Mouse (Mus musculus): Measurements from ENCODE around the gene Tpra1. TPM values are rescaled to one million over a fixed set of nuclear protein-coding genes. Genes with fewer than 3 reads are reported as not detected.

Gene Tpra1
- polyA plus RNA-seq, 1 experiment from 2014 or later: 65.1 TPM

DNA sequence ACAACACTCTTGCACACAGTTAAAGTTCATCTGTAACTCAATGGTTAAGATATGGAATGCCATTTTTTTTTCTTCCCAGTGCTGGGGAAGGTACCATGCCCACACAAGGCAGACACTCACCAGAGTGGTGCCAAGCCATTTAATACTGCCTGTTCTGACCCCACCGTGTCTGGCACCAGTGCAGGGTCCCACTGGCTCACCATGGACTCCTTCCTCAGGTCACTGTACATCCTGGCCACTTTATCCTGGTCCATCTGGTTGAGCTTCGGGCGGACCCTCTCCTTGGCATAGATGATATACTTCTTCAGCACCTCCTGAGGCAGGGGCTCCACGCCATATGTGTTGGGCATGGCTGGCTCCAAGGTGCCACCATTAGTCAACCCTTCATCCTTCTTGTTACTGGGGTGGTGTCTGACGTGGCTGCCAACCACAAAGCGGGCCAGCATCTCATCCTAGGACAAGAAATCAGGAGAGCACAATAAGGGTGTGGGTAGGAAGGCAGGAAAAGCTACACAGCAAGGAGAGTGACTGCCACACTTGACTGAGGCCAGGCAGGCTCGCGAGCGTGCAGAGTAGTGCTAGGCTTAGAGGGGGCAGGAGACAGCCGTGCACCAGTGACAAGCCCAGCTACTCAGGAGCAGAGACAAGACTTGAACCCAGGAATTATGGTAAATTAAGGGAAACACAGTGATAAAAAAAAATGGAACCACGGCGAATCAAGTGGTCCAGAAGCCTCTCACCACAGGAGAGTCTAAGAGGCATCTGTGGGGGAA lies 16.2 kb upstream of the Tpra1 start:
- H3K4me1 ChIP-seq (ENCODE audit: control insufficient read depth, insufficient read depth, low read length): no peaks in the 10 kb centered on the region
- H3K4me2 ChIP-seq (ENCODE audit: low read depth, low read length): no peak overlapping the region
- H3K36me3 ChIP-seq (ENCODE audit: control insufficient read depth, insufficient read depth, low read length): peaks cover 37% of the 10 kb centered on the region
- no peak overlapping the region for H3K9ac ChIP-seq (ENCODE audit: low read length)
- no peak for ATAC-seq (ENCODE audit: insufficient read depth, low FRiP score)
- H3K4me3 ChIP-seq (replicated peaks; ENCODE audit: low read length): no peak overlapping the region
- H3K27me3 ChIP-seq (ENCODE audit: control insufficient read depth, insufficient read depth, low read length): no peaks in the 10 kb centered on the region
- H3K27ac ChIP-seq (ENCODE audit: low read length): no peak overlapping the region
- H3K9me3 ChIP-seq (replicated peaks; ENCODE audit: control insufficient read depth, low read length): no peaks in the 10 kb centered on the region
- WGBS: 94% methylated on average over 12 of the region's 12 CpGs

DNA sequence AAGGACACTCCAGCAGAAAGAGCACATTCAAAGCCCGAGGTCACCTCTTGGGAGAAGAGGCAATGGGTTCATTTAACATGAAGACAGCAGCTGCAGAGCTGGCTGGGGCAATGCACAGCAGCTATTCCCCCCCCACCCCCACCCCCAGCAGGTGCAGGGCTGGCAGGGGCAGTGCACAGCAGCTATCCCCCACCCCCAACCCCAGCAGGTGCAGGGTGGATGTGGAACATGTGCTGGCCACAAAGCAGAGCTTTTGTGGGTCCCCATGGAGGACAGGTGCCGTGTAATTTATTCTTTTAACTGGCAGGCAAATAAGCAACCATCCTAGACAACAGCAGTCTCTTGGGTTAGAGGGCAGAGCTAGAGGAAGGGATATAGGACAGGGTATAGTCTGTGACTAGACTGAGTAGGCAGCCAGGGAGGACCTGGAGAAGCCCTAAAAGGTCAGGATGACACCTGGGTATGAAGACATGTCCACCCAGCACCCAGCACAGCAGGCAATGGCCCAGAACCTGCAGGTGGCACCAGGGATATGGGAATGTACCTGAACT lies 15.6 kb upstream of the Tpra1 start:
- H3K4me2 ChIP-seq (ENCODE audit: low read depth, low read length): no peak overlapping the region
- peaks cover 38% of the 10 kb centered on the region for H3K36me3 ChIP-seq (ENCODE audit: control insufficient read depth, insufficient read depth, low read length)
- no peaks in the 10 kb centered on the region for H3K4me1 ChIP-seq (ENCODE audit: control insufficient read depth, insufficient read depth, low read length)
- H3K9ac ChIP-seq (ENCODE audit: low read length): no peak overlapping the region
- no peak overlapping the region for H3K4me3 ChIP-seq (replicated peaks; ENCODE audit: low read length)
- H3K27ac ChIP-seq (ENCODE audit: low read length): no peak overlapping the region
- H3K27me3 ChIP-seq (ENCODE audit: control insufficient read depth, insufficient read depth, low read length): no peaks in the 10 kb centered on the region
- WGBS: 83% methylated on average over 2 of the region's 2 CpGs
- H3K9me3 ChIP-seq (replicated peaks; ENCODE audit: control insufficient read depth, low read length): no peaks in the 10 kb centered on the region
- no peak for ATAC-seq (ENCODE audit: insufficient read depth, low FRiP score)

DNA sequence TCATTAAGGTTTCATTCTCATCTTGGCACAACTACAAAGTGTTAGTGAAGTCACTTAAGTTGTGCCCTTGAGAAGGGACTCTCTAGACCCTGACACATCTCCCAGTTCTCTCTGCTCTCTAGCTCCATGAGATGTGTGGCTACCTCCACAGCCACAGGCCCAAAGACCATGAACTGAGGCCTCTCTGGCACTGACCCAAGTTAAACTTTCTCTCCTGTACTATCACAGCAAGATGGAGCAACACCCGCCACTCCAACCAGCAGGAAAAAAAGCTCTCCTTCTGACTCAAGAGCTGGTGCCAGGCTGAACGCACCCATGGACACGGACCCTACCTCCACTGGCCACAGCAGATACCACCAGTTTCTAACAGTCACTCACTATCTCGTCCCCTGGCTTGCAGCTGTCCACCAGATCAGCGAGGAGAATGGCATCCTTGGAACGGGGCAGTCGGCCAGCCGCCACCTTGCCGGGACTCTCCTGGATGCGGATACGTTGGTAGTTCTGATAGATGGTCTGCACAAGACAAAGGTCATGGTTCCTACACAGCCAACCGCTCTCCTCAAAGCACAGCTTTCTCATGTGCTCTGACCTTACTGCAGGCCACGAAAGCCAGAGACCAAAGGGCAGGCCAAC lies 12.5 kb upstream of the Tpra1 start:
- 87% methylated on average over 13 of the region's 13 CpGs for WGBS
- no peaks in the 10 kb centered on the region for H3K27me3 ChIP-seq (ENCODE audit: control insufficient read depth, insufficient read depth, low read length)
- H3K36me3 ChIP-seq (ENCODE audit: control insufficient read depth, insufficient read depth, low read length): peaks cover 53% of the 10 kb centered on the region
- H3K27ac ChIP-seq (ENCODE audit: low read length): no peak overlapping the region
- no peak overlapping the region for H3K4me2 ChIP-seq (ENCODE audit: low read depth, low read length)
- no peak overlapping the region for H3K9ac ChIP-seq (ENCODE audit: low read length)
- no peaks in the 10 kb centered on the region for H3K9me3 ChIP-seq (replicated peaks; ENCODE audit: control insufficient read depth, low read length)
- no peak for ATAC-seq (ENCODE audit: insufficient read depth, low FRiP score)
- no peak overlapping the region for H3K4me3 ChIP-seq (replicated peaks; ENCODE audit: low read length)
- no peaks in the 10 kb centered on the region for H3K4me1 ChIP-seq (ENCODE audit: control insufficient read depth, insufficient read depth, low read length)

DNA sequence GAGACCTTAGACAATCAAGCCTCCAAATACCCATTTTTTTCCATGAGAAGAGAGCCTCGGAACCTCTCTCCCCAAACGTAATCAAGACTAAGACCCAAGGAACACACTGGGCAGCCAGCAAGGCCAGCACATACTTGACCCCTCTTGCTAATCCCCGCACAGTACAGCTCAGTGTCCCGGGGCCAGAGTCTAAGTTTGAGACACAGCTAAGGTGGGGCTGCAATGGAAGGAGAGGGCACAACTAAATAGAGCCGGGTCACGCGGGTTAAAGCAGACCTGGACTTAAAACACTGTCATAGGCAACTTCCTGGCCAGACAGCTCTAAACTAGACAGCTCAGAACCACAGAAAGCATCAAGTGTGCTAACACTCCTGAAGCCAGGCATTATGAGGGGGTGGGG lies 11.2 kb upstream of the Tpra1 start:
- WGBS: 85% methylated on average over 7 of the region's 7 CpGs
- Histone ChIP-seq H3K36me3 (ENCODE audit: control insufficient read depth, insufficient read depth, low read length) (peaks cover 50% of the 10 kb centered on the region), H3K27ac (ENCODE audit: low read length) (no peak overlapping the region), H3K4me1 (ENCODE audit: control insufficient read depth, insufficient read depth, low read length) (no peaks in the 10 kb centered on the region), H3K9me3 (replicated peaks; ENCODE audit: control insufficient read depth, low read length) (no peaks in the 10 kb centered on the region), H3K9ac (ENCODE audit: low read length) (no peak overlapping the region), H3K4me3 (replicated peaks; ENCODE audit: low read length) (no peak overlapping the region), H3K27me3 (ENCODE audit: control insufficient read depth, insufficient read depth, low read length) (no peaks in the 10 kb centered on the region), H3K4me2 (ENCODE audit: low read depth, low read length) (no peak overlapping the region)
- no peak for ATAC-seq (ENCODE audit: insufficient read depth, low FRiP score)

DNA sequence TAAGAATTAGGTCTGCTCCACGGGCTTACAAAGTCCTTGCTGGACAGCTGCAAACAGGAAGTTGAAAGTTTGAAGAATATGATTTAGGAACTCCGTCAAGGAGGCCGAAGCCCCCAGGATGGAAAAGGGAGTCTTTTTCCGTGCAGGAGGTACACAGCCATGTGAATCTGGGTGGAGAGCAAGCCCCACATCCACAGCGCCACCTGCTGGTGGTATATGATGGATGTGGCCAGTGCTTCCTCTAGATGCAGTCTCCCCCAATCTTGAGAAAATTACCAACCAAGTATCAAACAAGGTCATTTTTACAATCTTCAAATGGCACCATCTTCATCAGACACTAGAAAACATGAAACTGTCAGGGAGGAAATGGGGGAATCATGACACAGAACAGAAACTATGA lies 8.5 kb upstream of the Tpra1 start:
- Histone ChIP-seq H3K4me2 (ENCODE audit: low read depth, low read length) (no peak overlapping the region), H3K4me3 (replicated peaks; ENCODE audit: low read length) (no peak overlapping the region), H3K9me3 (replicated peaks; ENCODE audit: control insufficient read depth, low read length) (no peaks in the 10 kb centered on the region), H3K36me3 (ENCODE audit: control insufficient read depth, insufficient read depth, low read length) (peaks cover 37% of the 10 kb centered on the region; the same call in 1 of the 2 replicates), H3K4me1 (ENCODE audit: control insufficient read depth, insufficient read depth, low read length) (peaks cover 10% of the 10 kb centered on the region), H3K27ac (ENCODE audit: low read length) (no peak overlapping the region), H3K27me3 (ENCODE audit: control insufficient read depth, insufficient read depth, low read length) (no peaks in the 10 kb centered on the region), H3K9ac (ENCODE audit: low read length) (no peak overlapping the region)
- ATAC-seq (ENCODE audit: insufficient read depth, low FRiP score): no peak
- WGBS: 48% methylated on average over 5 of the region's 5 CpGs

DNA sequence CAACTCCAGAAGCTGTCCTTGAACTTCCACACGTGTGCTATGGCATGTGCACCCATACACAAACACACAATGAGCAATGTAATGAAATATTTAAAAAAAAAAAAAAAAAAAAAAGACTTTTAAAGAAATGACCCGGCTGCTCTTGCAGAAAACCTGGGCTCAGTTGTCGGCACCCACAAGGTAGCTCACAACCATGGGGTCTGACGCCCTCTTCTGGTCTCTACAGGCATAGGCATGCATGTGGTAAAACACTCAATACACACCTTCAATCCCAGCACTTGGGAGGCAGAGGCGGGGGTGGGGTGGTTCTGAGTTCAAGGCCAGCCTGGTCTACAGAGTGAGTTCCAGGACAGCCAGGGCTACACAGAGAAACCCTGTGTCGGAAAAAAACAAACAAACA lies 6.1 kb upstream of the Tpra1 start:
- H3K9me3 ChIP-seq (replicated peaks; ENCODE audit: control insufficient read depth, low read length): no peaks in the 10 kb centered on the region
- H3K9ac ChIP-seq (ENCODE audit: low read length): no peak overlapping the region
- no peak overlapping the region for H3K27ac ChIP-seq (ENCODE audit: low read length)
- H3K36me3 ChIP-seq (ENCODE audit: control insufficient read depth, insufficient read depth, low read length): peaks cover 18% of the 10 kb centered on the region; the same call in 1 of the 2 replicates
- H3K4me2 ChIP-seq (ENCODE audit: low read depth, low read length): no peak overlapping the region
- peaks cover 16% of the 10 kb centered on the region for H3K4me1 ChIP-seq (ENCODE audit: control insufficient read depth, insufficient read depth, low read length)
- H3K4me3 ChIP-seq (replicated peaks; ENCODE audit: low read length): no peak overlapping the region
- no peak for ATAC-seq (ENCODE audit: insufficient read depth, low FRiP score)
- 74% methylated on average over 6 of the region's 6 CpGs for WGBS
- H3K27me3 ChIP-seq (ENCODE audit: control insufficient read depth, insufficient read depth, low read length): no peaks in the 10 kb centered on the region

- Histone ChIP-seq H3K9ac (ENCODE audit: low read length) (peak overlapping the region; percentile 66), H3K9me3 (replicated peaks; ENCODE audit: control insufficient read depth, low read length) (no peaks in the 10 kb centered on the region), H3K36me3 (ENCODE audit: control insufficient read depth, insufficient read depth, low read length) (peaks cover 12% of the 10 kb centered on the region; the same call in 1 of the 2 replicates), H3K27me3 (ENCODE audit: control insufficient read depth, insufficient read depth, low read length) (no peaks in the 10 kb centered on the region), H3K4me3 (replicated peaks; ENCODE audit: low read length) (peak overlapping the region; percentile 71), H3K4me1 (ENCODE audit: control insufficient read depth, insufficient read depth, low read length) (peaks cover 21% of the 10 kb centered on the region), H3K27ac (ENCODE audit: low read length) (no peak overlapping the region), H3K4me2 (ENCODE audit: low read depth, low read length) (peak overlapping the region; percentile 72)
- WGBS: 60% methylated on average over 7 of the region's 7 CpGs
- ATAC-seq (ENCODE audit: insufficient read depth, low FRiP score): no peak
Measured at GRCm38 (mm10) chr6:88897246-88897645, 4.8 kb upstream of the Tpra1 start.

DNA sequence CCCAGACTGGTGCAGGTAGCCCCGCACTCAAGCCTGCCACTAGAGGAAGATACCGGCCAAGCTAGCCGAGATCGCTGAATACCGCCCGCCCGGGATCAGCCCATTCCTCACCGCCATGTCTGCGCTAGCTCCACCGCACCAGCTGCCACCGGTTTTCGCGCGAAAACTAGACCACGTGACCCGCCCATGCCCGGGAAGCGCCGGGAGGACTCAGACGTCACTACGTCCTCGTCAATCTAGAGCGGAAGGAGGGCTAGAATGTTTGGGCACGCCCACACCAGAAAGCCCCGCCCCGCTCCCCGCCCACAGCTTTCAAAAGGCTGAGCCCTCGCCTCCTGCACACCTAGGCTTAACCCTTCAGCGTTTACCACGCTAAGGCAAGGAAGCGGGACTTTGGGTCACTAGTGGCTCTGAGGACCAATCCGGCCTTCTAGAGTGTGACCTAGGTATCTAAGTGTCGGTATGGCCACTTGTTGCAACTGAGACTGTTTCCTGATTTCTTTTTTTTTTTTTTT lies 3.5 kb upstream of the Tpra1 start, which contains the start of gene Mcm2:
TSS of gene Mcm2 (minus strand) at position 247 of the 515 bp plus-strand sequence.
- Histone ChIP-seq H3K9ac (ENCODE audit: low read length) (peak within 1 kb of the TSS; percentile 81), H3K27ac (ENCODE audit: low read length) (peak within 1 kb of the TSS; percentile 77), H3K4me3 (replicated peaks; ENCODE audit: low read length) (peak within 1 kb of the TSS; percentile 71), H3K36me3 (ENCODE audit: control insufficient read depth, insufficient read depth, low read length) (peaks cover 3% of the 10 kb centered on the region; the same call in 1 of the 2 replicates), H3K27me3 (ENCODE audit: control insufficient read depth, insufficient read depth, low read length) (no peaks in the 10 kb centered on the region), H3K4me1 (ENCODE audit: control insufficient read depth, insufficient read depth, low read length) (peaks cover 28% of the 10 kb centered on the region), H3K9me3 (replicated peaks; ENCODE audit: control insufficient read depth, low read length) (no peaks in the 10 kb centered on the region), H3K4me2 (ENCODE audit: low read depth, low read length) (peak within 1 kb of the TSS; percentile 72)
- WGBS: under 1% methylated on average over 33 of the region's 33 CpGs
- peak; percentile 89 for ATAC-seq (ENCODE audit: insufficient read depth, low FRiP score)

DNA sequence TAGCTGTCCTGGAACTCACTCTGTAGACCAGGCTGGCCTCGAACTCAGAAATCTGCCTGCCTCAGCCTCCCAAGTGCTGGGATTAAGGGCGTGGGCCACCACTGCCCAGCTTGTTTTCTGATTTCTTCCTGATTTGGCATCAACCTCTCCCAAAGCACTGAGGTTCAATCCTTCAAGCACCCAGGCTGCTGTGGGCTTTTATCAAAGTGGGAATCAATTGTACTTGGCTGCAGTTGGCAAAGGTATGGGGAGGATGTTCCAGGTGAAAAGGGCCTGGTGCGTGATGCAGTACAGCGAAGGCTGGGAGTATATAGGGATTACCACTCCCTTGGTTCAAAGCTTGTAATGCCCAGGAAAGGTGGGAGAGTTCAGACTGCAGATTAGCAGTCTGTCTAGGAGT lies 3.0 kb upstream of the Tpra1 start:
- H3K9ac ChIP-seq (ENCODE audit: low read length): peak overlapping the region; percentile 63; the same call in 1 of the 2 replicates
- H3K36me3 ChIP-seq (ENCODE audit: control insufficient read depth, insufficient read depth, low read length): peaks cover 3% of the 10 kb centered on the region; the same call in 1 of the 2 replicates
- 58% methylated on average over 4 of the region's 4 CpGs for WGBS
- H3K27me3 ChIP-seq (ENCODE audit: control insufficient read depth, insufficient read depth, low read length): no peaks in the 10 kb centered on the region
- peak overlapping the region; percentile 72 for H3K4me2 ChIP-seq (ENCODE audit: low read depth, low read length)
- H3K9me3 ChIP-seq (replicated peaks; ENCODE audit: control insufficient read depth, low read length): no peaks in the 10 kb centered on the region
- peak overlapping the region; percentile 71 for H3K4me3 ChIP-seq (replicated peaks; ENCODE audit: low read length)
- no peak overlapping the region for H3K27ac ChIP-seq (ENCODE audit: low read length)
- H3K4me1 ChIP-seq (ENCODE audit: control insufficient read depth, insufficient read depth, low read length): peaks cover 33% of the 10 kb centered on the region
- no peak for ATAC-seq (ENCODE audit: insufficient read depth, low FRiP score)
